8 mouse cellular contexts compared by ENCODE assay signal in genomic region chr2:4917326-4918021, GRCm38 (mm10). TPM values are rescaled to one million over a fixed set of nuclear protein-coding genes. Genes with fewer than 3 reads are reported as not detected.
DNase-seq lines count a peak whose midpoint lies in the region; ATAC-seq and TF ChIP-seq lines count a peak whose summit lies in the region.

No protein-coding gene starts in this region.

- peaks cover 13% of the 10 kb centered on the region; the same call in 1 of the 2 replicates for H3K4me1 ChIP-seq in forebrain, embryonic 15.5 days
- peaks cover 3% of the 10 kb centered on the region; the same call in 1 of the 2 replicates for H3K4me1 ChIP-seq in lung, postnatal 0 days (ENCODE audit: insufficient read depth, low read depth, low read length)

- ATAC-seq in forebrain, embryonic 15.5 days (replicated peaks), result no peak
- ATAC-seq in hematopoietic stem cell, adult 5-6 weeks (replicated peaks in 1 of 2; ENCODE audit: insufficient read depth in 1 of 2, low FRiP score in 2 of 2, low TSS enrichment in 1 of 2, low read depth in 1 of 2, poor library complexity in 2 of 2, severe bottlenecking in 2 of 2), result peak; percentile 39 to 57
- peak; percentile 20; the same call in 1 of the 2 replicates for ATAC-seq in lung, postnatal 0 days

- no peak overlapping the region for H3K27ac ChIP-seq in forebrain, embryonic 15.5 days (replicated peaks)
- H3K27ac ChIP-seq in lung, postnatal 0 days (ENCODE audit: low read length), result peak overlapping the region; percentile 29; the same call in 1 of the 2 replicates

- TF ChIP-seq EP300 in lung, postnatal 0 days (IDR thresholded peaks at IDR 0.05), result no peak

- H3K36me3 ChIP-seq in forebrain, embryonic 15.5 days, result no peaks in the 10 kb centered on the region
- no peaks in the 10 kb centered on the region for H3K36me3 ChIP-seq in lung, postnatal 0 days (ENCODE audit: insufficient read depth, low read length)

- peak; percentile 92 for TF ChIP-seq CTCF in lung, postnatal 0 days (IDR thresholded peaks at IDR 0.05)

- WGBS in forebrain, embryonic 15.5 days, result 22% methylated on average over 8 of the region's 8 CpGs
- WGBS in lung, postnatal 0 days, result 12% methylated on average over 8 of the region's 8 CpGs

- H3K9ac ChIP-seq in forebrain, embryonic 15.5 days (replicated peaks), result no peak overlapping the region
- H3K9ac ChIP-seq in lung, postnatal 0 days (replicated peaks; ENCODE audit: low read depth), result no peak overlapping the region

- H3K4me3 ChIP-seq in forebrain, embryonic 15.5 days, result no peak overlapping the region
- peak overlapping the region; percentile 21; the same call in 1 of the 2 replicates for H3K4me3 ChIP-seq in lung, postnatal 0 days (ENCODE audit: low read depth, low read length)

- peak; percentile 24 for DNase-seq in MEL-GATA-1-ER (ENCODE audit: extremely low read depth, low read depth)
- DNase-seq in cerebellum, adult 11-12 months, result peak; percentile 58
- peak; percentile 65 for DNase-seq in layer of hippocampus, adult 9-10 months (ENCODE audit: low spot score)
- DNase-seq in lung, postnatal 0 days (ENCODE audit: low spot score), result peak; percentile 57
- DNase-seq in ovary, postnatal 14 days (ENCODE audit: low spot score), result peak; percentile 42
- peak; percentile 11 to 40 for DNase-seq in thymus, postnatal 10 days (ENCODE audit: low spot score in 2 of 2)

- H3K9me3 ChIP-seq in forebrain, embryonic 15.5 days, result no peaks in the 10 kb centered on the region
- no peaks in the 10 kb centered on the region for H3K9me3 ChIP-seq in lung, postnatal 0 days (ENCODE audit: low read length)

- H3K27me3 ChIP-seq in forebrain, embryonic 15.5 days, result no peaks in the 10 kb centered on the region
- H3K27me3 ChIP-seq in lung, postnatal 0 days (replicated peaks; ENCODE audit: insufficient read depth, low read length), result no peaks in the 10 kb centered on the region

- peak overlapping the region; percentile 28 for H3K4me2 ChIP-seq in forebrain, embryonic 15.5 days (replicated peaks)
- H3K4me2 ChIP-seq in lung, postnatal 0 days (replicated peaks; ENCODE audit: low read depth, low read length), result peak overlapping the region; percentile 38

RNA-seq across cellular contexts. Expression of gene Phyh, which starts 1.3 kb away (rescaled TPM):
- 44.6 and 50.8 TPM in 2 replicates for polyA plus RNA-seq in forebrain, embryonic 15.5 days (2015; fragmentation: Nextera tagmentation; extraction: Ambion mirVana)
- total RNA-seq in hematopoietic stem cell, adult 5-6 weeks (2017), result 20.8 and 59.4 TPM in 2 replicates
- 76.5 and 86.9 TPM in 2 replicates for polyA plus RNA-seq in lung, postnatal 0 days (2015; fragmentation: Nextera tagmentation; extraction: Ambion mirVana)

RNA-seq across cellular contexts. Expression of gene Sephs1, which starts 36.1 kb away (rescaled TPM):
- 80.5 and 81.5 TPM in 2 replicates for polyA plus RNA-seq in forebrain, embryonic 15.5 days (2015; fragmentation: Nextera tagmentation; extraction: Ambion mirVana)
- total RNA-seq in hematopoietic stem cell, adult 5-6 weeks (2017), result 46.9 and 49.6 TPM in 2 replicates
- 34.3 and 34.6 TPM in 2 replicates for polyA plus RNA-seq in lung, postnatal 0 days (2015; fragmentation: Nextera tagmentation; extraction: Ambion mirVana)

RNA-seq across cellular contexts. Expression of gene Ucma, which starts 58.4 kb away (rescaled TPM):
- not detected in 2 replicates for polyA plus RNA-seq in forebrain, embryonic 15.5 days (2015; fragmentation: Nextera tagmentation; extraction: Ambion mirVana)
- not detected in 2 replicates for total RNA-seq in hematopoietic stem cell, adult 5-6 weeks (2017)
- polyA plus RNA-seq in lung, postnatal 0 days (2015; fragmentation: Nextera tagmentation; extraction: Ambion mirVana), result not detected in 2 replicates
